Mouse (Mus musculus) cortical plate, adult 2 months (tissue): ENCODE measurements around the gene Oas1h.
"Not testable (repeated sequence)": the region's sequence is repeated elsewhere in the genome, so short reads cannot be mapped to it uniquely, and the experiment has no call there.

Experiments used
- CTCF ChIP-seq: fragments of 200-500 bp; IDR thresholded peaks from 2 replicates; pipeline ENCODE4 v1.5.1; 2011; ENCODE audit warnings: mild to moderate bottlenecking, control low read depth, low read length; ENCODE audit not compliant: insufficient read depth; ENCODE audit errors: extremely low read depth
- POLR2A ChIP-seq: fragments of 200-500 bp; IDR thresholded peaks from 2 replicates; pipeline ENCODE4 v1.6.1; 2011; ENCODE audit warnings: mild to moderate bottlenecking, low read length, control low read depth; ENCODE audit not compliant: insufficient read depth; ENCODE audit errors: extremely low read depth

- TF ChIP-seq CTCF, POLR2A: not testable (repeated sequence)
These were observed 17.6 kb downstream of the Oas1h start for GRCm38 (mm10) chr5:120878803-120879202.
